Mouse (Mus musculus) left cerebral cortex, adult 9 months (tissue): ENCODE data around the gene Pkd1l2.

Source experiments
- DNase-seq, 2 experiments: peaks; one replicate each; pipeline ENCODE4 v3.0.0; 2022; ENCODE audit warnings: low spot score in 2 of 2

The Pkd1l2 gene

GRCm38 (mm10) chr8:117033393-117033792, 48.9 kb downstream of the Pkd1l2 start:
- no peak for DNase-seq

- no peak for DNase-seq
These were observed 49.6 kb downstream of the Pkd1l2 start for GRCm38 (mm10) chr8:117032609-117033008.

- DNase-seq, result no peak
These were observed 50.8 kb downstream of the Pkd1l2 start for GRCm38 (mm10) chr8:117031476-117031875.

GRCm38 (mm10) chr8:117028686-117029085, 53.6 kb downstream of the Pkd1l2 start:
- DNase-seq, result no peak

GRCm38 (mm10) chr8:117027601-117028000, 54.6 kb downstream of the Pkd1l2 start:
- DNase-seq, result no peak

GRCm38 (mm10) chr8:117022297-117022993, 59.8 kb downstream of the Pkd1l2 start:
- DNase-seq, result no peak

- peak in 1 of 2 experiments; percentile 66 for DNase-seq
These were observed 62.6 kb downstream of the Pkd1l2 start for GRCm38 (mm10) chr8:117019323-117020275.

GRCm38 (mm10) chr8:117017896-117018295, 64.4 kb downstream of the Pkd1l2 start:
- no peak for DNase-seq

- no peak for DNase-seq
These were observed 65.2 kb downstream of the Pkd1l2 start for GRCm38 (mm10) chr8:117017006-117017405.

GRCm38 (mm10) chr8:117015670-117016069, 66.6 kb downstream of the Pkd1l2 start:
- DNase-seq, result no peak

GRCm38 (mm10) chr8:117011366-117011765, 70.9 kb downstream of the Pkd1l2 start:
- no peak for DNase-seq

- no peak for DNase-seq
These were observed 88.1 kb downstream of the Pkd1l2 start for GRCm38 (mm10) chr8:116994016-116994716.

- DNase-seq, result peak; percentile 93 to 98
These were observed 89.0 kb downstream of the Pkd1l2 start, which contains the start of gene Gcsh for GRCm38 (mm10) chr8:116993095-116993867. Gcsh (minus strand) TSS chr8:116993537.

- no peak for DNase-seq
These were observed 89.9 kb downstream of the Pkd1l2 start for GRCm38 (mm10) chr8:116992176-116992971.

- no peak for DNase-seq
These were observed 91.0 kb downstream of the Pkd1l2 start for GRCm38 (mm10) chr8:116991241-116991640.

- no peak for DNase-seq
These were observed 92.4 kb downstream of the Pkd1l2 start for GRCm38 (mm10) chr8:116989842-116990241.

- peak in 1 of 2 experiments; percentile 64 for DNase-seq
These were observed 102.1 kb downstream of the Pkd1l2 start for GRCm38 (mm10) chr8:116980117-116980516.

- peak; percentile 95 to 98 for DNase-seq
These were observed 103.5 kb downstream of the Pkd1l2 start, which contains the start of gene 1700030J22Rik for GRCm38 (mm10) chr8:116978631-116979256. 1700030J22Rik (minus strand) TSS chr8:116978959.

- DNase-seq, result no peak
These were observed 104.2 kb downstream of the Pkd1l2 start for GRCm38 (mm10) chr8:116978052-116978451.

GRCm38 (mm10) chr8:116975606-116976005, 106.6 kb downstream of the Pkd1l2 start:
- no peak for DNase-seq
